ENCODE assay signal across 30 mouse cellular contexts in the genomic region with DNA sequence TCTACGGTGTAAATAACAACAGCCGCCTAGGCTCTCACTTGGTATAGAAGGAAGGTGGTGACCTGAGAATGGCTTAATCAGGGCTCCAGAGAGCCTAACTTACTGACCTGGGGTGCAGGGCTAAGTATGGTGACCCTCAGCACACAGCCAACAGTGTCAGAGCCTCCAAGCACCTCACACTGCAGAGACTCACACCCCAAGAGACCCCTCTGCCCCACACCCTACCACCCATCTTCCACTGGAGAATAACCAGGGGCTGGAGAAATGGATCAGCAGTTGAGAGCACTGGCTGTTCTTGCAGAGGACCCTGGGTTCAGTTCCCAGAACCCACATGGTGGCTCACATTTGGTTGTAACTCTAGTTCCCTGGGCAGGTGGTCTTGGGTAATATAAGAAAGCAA. TPM values are rescaled to one million over a fixed set of nuclear protein-coding genes. Genes with fewer than 3 reads are reported as not detected.
DNase-seq lines count a peak whose midpoint lies in the region; ATAC-seq lines count a peak whose summit lies in the region.
"Had no signal": no experiment of that assay in that cellular context is flagged by ENCODE, and none has a peak within 500 bp of the region (broad histone marks: within the 10 kb centered on the region; RNA-seq: fewer than 3 reads in every experiment).

No protein-coding gene starts in this region.

- H3K9me3 ChIP-seq in midbrain, embryonic 10.5 days (replicated peaks): no peaks in the 10 kb centered on the region
- H3K9me3 ChIP-seq in midbrain, embryonic 16.5 days (replicated peaks; ENCODE audit: control insufficient read depth, low read length, poor library complexity, severe bottlenecking): no peaks in the 10 kb centered on the region
- H3K9me3 ChIP-seq: embryonic facial prominence, embryonic 10.5 days; embryonic facial prominence, embryonic 13.5 days; forebrain, embryonic 12.5 days; forebrain, embryonic 15.5 days; heart, embryonic 10.5 days; heart, embryonic 13.5 days had no signal

- WGBS in midbrain, embryonic 10.5 days: 98% methylated on average over 2 of the region's 2 CpGs
- WGBS in midbrain, embryonic 16.5 days: 97% methylated on average over 2 of the region's 2 CpGs

- no peak for ATAC-seq in midbrain, embryonic 16.5 days
- ATAC-seq: forebrain, embryonic 15.5 days; hindbrain, postnatal 0 days; Patski had no signal

- peaks cover 39% of the 10 kb centered on the region for H3K4me1 ChIP-seq in midbrain, embryonic 10.5 days
- H3K4me1 ChIP-seq in midbrain, embryonic 16.5 days (ENCODE audit: control insufficient read depth, insufficient read depth, low read length): no peaks in the 10 kb centered on the region

- DNase-seq in gastrocnemius, postnatal 14 days: peak; percentile 1
- no peak for DNase-seq in gastrocnemius, adult 8-10 months (ENCODE audit: low spot score in 2 of 2)
- DNase-seq in midbrain, embryonic 10.5 days (ENCODE audit: low spot score): no peak
- DNase-seq in spleen, postnatal 4 days (ENCODE audit: low spot score in 2 of 2): peak; percentile 8 to 50
- no peak for DNase-seq in spleen, postnatal 36 days (ENCODE audit: low spot score in 2 of 2)
- DNase-seq in urinary bladder, postnatal 14 days (ENCODE audit: low spot score): peak; percentile 0
- DNase-seq in urinary bladder, postnatal 36 days (ENCODE audit: low spot score in 2 of 2): no peak
- DNase-seq: adrenal gland, postnatal 25 days; B cell, adult 2 months; cerebellum, adult 11-12 months; cerebellum, adult 8-10 months; cerebellum, postnatal 10 days; cerebellum, postnatal 36 days; embryo, embryonic 11 days; gastrocnemius, postnatal 10 days; heart, adult 18-20 months; heart, postnatal 14 days; heart, postnatal 4 days had no signal

- H3K27me3 ChIP-seq in midbrain, embryonic 10.5 days (ENCODE audit: low read depth, poor library complexity, severe bottlenecking): peaks cover 16% of the 10 kb centered on the region; the same call in 1 of the 2 replicates
- no peaks in the 10 kb centered on the region for H3K27me3 ChIP-seq in midbrain, embryonic 16.5 days (ENCODE audit: control insufficient read depth, insufficient read depth, low read depth, low read length)
- H3K27me3 ChIP-seq: forebrain, embryonic 15.5 days; Patski had no signal

- intact Hi-C loops in gastrocnemius, postnatal 14 days (cut with DNase I; ENCODE audit: low total_unique reads): no loop called here

- 0 out of 2 replicates have a peak overlapping the region, but pooled peaks have one; percentile 14 for H3K27ac ChIP-seq in midbrain, embryonic 10.5 days (replicated peaks)
- H3K27ac ChIP-seq in midbrain, embryonic 16.5 days (ENCODE audit: low read length): no peak overlapping the region
- H3K27ac ChIP-seq: embryonic facial prominence, embryonic 10.5 days; embryonic facial prominence, embryonic 13.5 days; forebrain, embryonic 12.5 days; forebrain, embryonic 15.5 days; heart, embryonic 10.5 days; heart, embryonic 13.5 days; hindbrain, embryonic 14.5 days; hindbrain, postnatal 0 days had no signal

- H3K9ac ChIP-seq in midbrain, embryonic 16.5 days (ENCODE audit: low read depth, low read length): no peak overlapping the region
- H3K9ac ChIP-seq: embryonic facial prominence, embryonic 13.5 days; forebrain, embryonic 12.5 days; forebrain, embryonic 15.5 days; heart, embryonic 13.5 days; hindbrain, embryonic 14.5 days had no signal

- H3K4me3 ChIP-seq in midbrain, embryonic 10.5 days: no peak overlapping the region
- H3K4me3 ChIP-seq in midbrain, embryonic 16.5 days (ENCODE audit: low read depth, low read length): no peak overlapping the region
- H3K4me3 ChIP-seq: embryonic facial prominence, embryonic 10.5 days; embryonic facial prominence, embryonic 13.5 days; erythroblast, embryonic 14.5 days; forebrain, embryonic 12.5 days; forebrain, embryonic 15.5 days; heart, embryonic 10.5 days; heart, embryonic 13.5 days had no signal

- no peaks in the 10 kb centered on the region for H3K36me3 ChIP-seq in midbrain, embryonic 10.5 days
- no peaks in the 10 kb centered on the region for H3K36me3 ChIP-seq in midbrain, embryonic 16.5 days (ENCODE audit: control insufficient read depth, insufficient read depth, low read length)
- H3K36me3 ChIP-seq: embryonic facial prominence, embryonic 10.5 days; embryonic facial prominence, embryonic 13.5 days; forebrain, embryonic 12.5 days; forebrain, embryonic 15.5 days; G1E; heart, embryonic 10.5 days; heart, embryonic 13.5 days had no signal

- H3K4me2 ChIP-seq in midbrain, embryonic 16.5 days (ENCODE audit: low read length): no peak overlapping the region
- H3K4me2 ChIP-seq: embryonic facial prominence, embryonic 13.5 days; forebrain, embryonic 12.5 days; forebrain, embryonic 15.5 days; heart, embryonic 13.5 days; hindbrain, embryonic 14.5 days had no signal

RNA-seq across cellular contexts. Expression of a gene that starts 12.2 kb away (rescaled TPM):
- 10 to 100 TPM; 11.3 to 12.4 TPM for total RNA-seq in gastrocnemius, postnatal 14 days (2021)
- total RNA-seq in gastrocnemius, adult 8-10 months (2022): 1 to 10 TPM; 2.3 to 3.5 (median 3.2) TPM
- 28.1 and 30.7 TPM in 2 replicates for polyA plus RNA-seq in midbrain, embryonic 10.5 days (2016; fragmentation: Nextera tagmentation; extraction: Ambion mirVana)
- polyA plus RNA-seq in midbrain, embryonic 16.5 days (2015; fragmentation: Nextera tagmentation; extraction: Ambion mirVana): 14.7 and 14.8 TPM in 2 replicates

Comparison
In these comparisons a context has a peak if more than half of its experiments do, and no peak if none do; other contexts are left out.
1. DNase-seq: peak in gastrocnemius, postnatal 14 days (single experiment), spleen, postnatal 4 days (2 of 2) and urinary bladder, postnatal 14 days (single experiment); none in gastrocnemius, adult 8-10 months (0 of 2), midbrain, embryonic 10.5 days (single experiment), spleen, postnatal 36 days (0 of 2) and urinary bladder, postnatal 36 days (0 of 2).